Mouse (Mus musculus) lung, embryonic 15.5 days (tissue): ENCODE measurements around the gene St3gal4. TPM values are rescaled to one million over a fixed set of nuclear protein-coding genes. Genes with fewer than 3 reads are reported as not detected.

Source experiments
- ATAC-seq: fragments of 200-750 bp; cut with Nextera tagmentation; 2 replicates; pipeline ENCODE4 v1.8.0; 2017; ENCODE audit warnings: moderate number of reproducible peaks, borderline replicate concordance; ENCODE audit not compliant: low FRiP score, low TSS enrichment; ENCODE audit errors: extremely low read depth
- H3K27ac ChIP-seq: fragments of 300-500 bp; sonication (generic); 2 replicates; pipeline ENCODE4 v1.5.1; 2015; ENCODE audit warnings: moderate library complexity, mild to moderate bottlenecking, inconsistent platforms
- H3K27me3 ChIP-seq: fragments of 300-500 bp; sonication (generic); 2 replicates; pipeline ENCODE4 v1.6.1; 2015; ENCODE audit warnings: inconsistent platforms
- H3K36me3 ChIP-seq: fragments of 300-500 bp; sonication (generic); 2 replicates; pipeline ENCODE4 v1.6.1; 2015; ENCODE audit warnings: inconsistent platforms
- H3K4me1 ChIP-seq: fragments of 300-500 bp; sonication (generic); 2 replicates; pipeline ENCODE4 v1.6.1; 2015; ENCODE audit warnings: inconsistent platforms
- H3K4me2 ChIP-seq: fragments of 300-500 bp; sonication (generic); 2 replicates; pipeline ENCODE4 v1.6.1; 2015; ENCODE audit warnings: inconsistent platforms, mild to moderate bottlenecking, moderate library complexity
- H3K4me3 ChIP-seq: fragments of 300-500 bp; sonication (generic); 2 replicates; pipeline ENCODE4 v1.5.1; 2015; ENCODE audit warnings: mild to moderate bottlenecking, inconsistent platforms
- H3K9ac ChIP-seq: fragments of 300-500 bp; sonication (generic); 2 replicates; pipeline ENCODE4 v1.6.1; 2015; ENCODE audit warnings: inconsistent platforms
- H3K9me3 ChIP-seq: fragments of 300-500 bp; sonication (generic); 2 replicates; pipeline ENCODE4 v1.6.1; 2016; ENCODE audit warnings: inconsistent platforms
- WGBS: fragments of 180-500 bp; shearing (Covaris S2); methylation state at CpG from one replicate; pipeline ENCODE4 v1.1.7; 2015; 5-methylcytosine and 5-hydroxymethylcytosine counted together
- polyA plus RNA-seq: library from polyadenylated mRNA; unstranded; fragments of >200 nt; fragmentation: Nextera tagmentation; extraction: Ambion mirVana; gene quantifications from 2 replicates; pipeline ENCODE4 v1.2.1, GENCODE M21; 2015

St3gal4 gene
- polyA plus RNA-seq, 1 experiment from 2014 or later: 37.4 TPM

DNA sequence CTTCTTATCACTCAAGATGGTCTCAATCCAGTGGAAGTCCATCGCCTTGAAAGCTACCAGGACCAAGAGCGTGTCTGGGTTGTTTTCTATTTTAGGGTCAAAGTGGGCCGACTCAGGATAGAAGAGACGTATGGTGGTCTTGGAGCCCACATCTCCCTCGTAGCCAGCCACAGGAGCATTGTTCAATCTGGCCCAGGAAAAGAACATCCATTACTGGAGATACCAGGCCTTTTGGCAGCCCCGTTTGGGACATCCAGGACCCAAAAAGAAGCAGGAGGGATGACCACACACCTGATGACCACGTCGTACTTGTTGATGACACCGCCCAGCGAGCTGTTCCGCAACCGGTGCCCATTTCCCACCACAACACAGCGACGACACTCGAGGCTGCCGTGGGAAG lies 66.0 kb downstream of the St3gal4 start:
- H3K27me3 ChIP-seq: no peaks in the 10 kb centered on the region
- H3K9ac ChIP-seq: no peak overlapping the region
- no peak overlapping the region for H3K4me3 ChIP-seq
- WGBS: 92% methylated on average over 16 of the region's 16 CpGs
- no peak overlapping the region for H3K27ac ChIP-seq
- H3K4me1 ChIP-seq: no peaks in the 10 kb centered on the region
- no peak for ATAC-seq
- peaks cover 31% of the 10 kb centered on the region for H3K36me3 ChIP-seq
- no peak overlapping the region for H3K4me2 ChIP-seq
- H3K9me3 ChIP-seq: no peaks in the 10 kb centered on the region

DNA sequence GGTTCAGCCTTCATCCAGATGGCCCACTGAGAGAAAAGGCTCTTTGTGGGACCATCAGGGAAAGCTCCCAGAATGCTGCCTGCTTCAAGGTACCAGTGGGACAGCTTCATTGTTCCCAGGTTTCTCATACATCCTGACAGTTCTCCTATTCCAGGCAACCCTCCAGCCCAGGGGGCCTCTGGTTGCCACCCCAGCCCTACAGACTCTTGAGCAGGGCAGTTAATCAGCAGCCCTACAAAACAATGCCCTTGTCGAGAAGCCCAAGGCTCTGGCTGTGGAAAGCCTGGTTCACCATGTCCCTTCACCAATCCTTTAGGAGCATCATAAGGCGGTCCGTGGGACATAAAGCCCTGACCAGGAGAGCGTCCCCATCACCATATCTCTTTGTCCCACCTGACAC lies 66.4 kb downstream of the St3gal4 start:
- Histone ChIP-seq H3K4me2 (no peak overlapping the region), H3K4me3 (no peak overlapping the region), H3K36me3 (peaks cover 35% of the 10 kb centered on the region), H3K9ac (no peak overlapping the region), H3K4me1 (no peaks in the 10 kb centered on the region), H3K27me3 (no peaks in the 10 kb centered on the region), H3K9me3 (no peaks in the 10 kb centered on the region), H3K27ac (no peak overlapping the region)
- no peak for ATAC-seq
- WGBS: 92% methylated on average over 4 of the region's 4 CpGs

DNA sequence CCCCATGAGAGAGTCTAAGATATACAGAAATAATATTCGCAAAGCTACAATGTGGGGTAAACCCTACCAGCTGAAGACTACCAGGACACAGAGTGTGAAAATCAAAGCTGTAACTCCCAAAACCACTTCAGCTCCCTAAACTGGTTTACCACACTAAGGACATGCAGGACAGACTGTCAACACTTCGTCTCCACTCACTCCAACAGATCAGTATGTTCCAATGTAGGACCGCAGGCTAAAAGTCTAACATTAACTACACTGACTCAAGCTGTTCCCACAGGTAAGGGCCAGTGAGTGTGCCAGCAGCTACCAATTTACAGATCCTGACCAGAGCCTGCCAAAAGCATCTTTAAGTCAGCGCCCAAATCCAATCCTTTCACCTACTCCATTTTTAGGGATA lies 67.4 kb downstream of the St3gal4 start:
- no peak for ATAC-seq
- Histone ChIP-seq H3K4me2 (no peak overlapping the region), H3K36me3 (peaks cover 40% of the 10 kb centered on the region), H3K4me3 (no peak overlapping the region), H3K27ac (no peak overlapping the region), H3K9me3 (no peaks in the 10 kb centered on the region), H3K4me1 (peaks cover under 1% of the 10 kb centered on the region; the same call in 1 of the 2 replicates), H3K27me3 (no peaks in the 10 kb centered on the region), H3K9ac (no peak overlapping the region)
- WGBS: 88% methylated on average over 4 of the region's 4 CpGs

DNA sequence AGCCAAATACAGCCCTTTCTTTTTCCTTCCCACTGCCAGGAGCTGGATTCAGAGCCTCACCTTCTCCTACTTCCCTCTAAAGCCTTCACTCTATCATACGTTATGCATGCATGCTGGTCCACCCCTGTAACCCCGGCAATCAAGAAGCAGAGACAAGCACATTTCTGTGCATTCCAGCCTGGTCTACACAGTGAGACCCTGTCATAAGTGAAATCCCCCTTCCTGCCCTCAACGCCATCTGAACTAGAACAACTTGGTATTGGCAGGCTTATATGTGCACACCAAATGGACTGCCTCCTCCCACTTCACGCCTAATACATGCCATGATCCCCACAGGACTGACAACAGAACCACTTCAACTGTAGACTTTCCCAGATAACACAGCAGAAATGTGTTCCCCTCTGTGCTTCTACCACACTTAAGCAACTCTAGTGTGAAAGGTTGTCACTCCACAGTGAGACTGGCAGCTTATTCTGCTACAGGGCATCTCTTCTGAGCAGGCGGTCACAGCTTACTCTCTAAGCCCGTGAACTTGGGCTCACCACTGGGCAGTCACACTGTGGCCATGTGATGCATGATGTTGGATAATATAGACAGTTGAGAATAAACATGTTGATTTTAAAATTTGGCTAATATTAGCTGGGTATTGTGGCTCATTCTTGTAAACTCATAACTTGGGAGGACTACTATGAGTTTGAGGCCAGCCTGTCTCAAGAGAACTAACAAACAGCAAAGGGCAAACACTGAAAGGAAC lies 68.2 kb downstream of the St3gal4 start:
- WGBS: 87% methylated on average over 6 of the region's 6 CpGs
- H3K4me1 ChIP-seq: peaks cover 8% of the 10 kb centered on the region; the same call in 1 of the 2 replicates
- no peak overlapping the region for H3K9ac ChIP-seq
- H3K4me2 ChIP-seq: no peak overlapping the region
- ATAC-seq: no peak
- H3K9me3 ChIP-seq: no peaks in the 10 kb centered on the region
- H3K27ac ChIP-seq: no peak overlapping the region
- no peaks in the 10 kb centered on the region for H3K27me3 ChIP-seq
- peaks cover 40% of the 10 kb centered on the region for H3K36me3 ChIP-seq
- no peak overlapping the region for H3K4me3 ChIP-seq

DNA sequence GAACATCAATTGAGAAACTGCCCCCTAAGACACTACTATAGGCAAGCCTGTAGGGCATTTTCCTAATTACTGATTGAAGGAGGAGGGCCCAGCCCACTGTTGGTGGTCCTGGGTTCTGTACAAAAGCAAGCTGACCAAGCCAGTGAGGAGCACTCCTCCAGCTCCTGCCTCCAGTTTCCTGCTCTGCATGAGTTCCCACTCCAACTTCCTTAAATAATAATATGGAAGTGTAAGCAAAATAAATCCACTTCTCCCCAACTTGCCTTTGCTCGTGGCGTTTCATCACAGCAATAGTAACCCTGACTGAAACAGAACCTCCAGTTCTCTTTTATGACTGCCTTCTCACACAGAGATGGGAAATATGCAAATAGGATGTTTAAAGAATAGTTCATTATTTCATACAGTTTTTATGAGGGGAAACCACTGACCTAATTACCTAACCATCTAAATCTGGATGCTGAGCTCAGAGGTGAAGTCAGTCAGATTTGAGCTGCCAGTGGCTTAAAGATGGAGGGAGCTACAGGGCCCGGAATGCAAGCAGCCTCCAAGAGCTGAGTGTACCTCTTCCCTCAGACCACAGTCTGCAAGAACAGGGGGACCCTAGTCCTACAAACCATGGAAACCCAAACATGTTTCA lies 69.1 kb downstream of the St3gal4 start:
- no peaks in the 10 kb centered on the region for H3K9me3 ChIP-seq
- H3K27ac ChIP-seq: no peak overlapping the region
- H3K27me3 ChIP-seq: no peaks in the 10 kb centered on the region
- ATAC-seq: no peak
- H3K36me3 ChIP-seq: peaks cover 40% of the 10 kb centered on the region
- WGBS: 78% methylated on average over 3 of the region's 3 CpGs
- H3K4me3 ChIP-seq: no peak overlapping the region
- no peak overlapping the region for H3K4me2 ChIP-seq
- peaks cover 17% of the 10 kb centered on the region for H3K4me1 ChIP-seq
- H3K9ac ChIP-seq: no peak overlapping the region

DNA sequence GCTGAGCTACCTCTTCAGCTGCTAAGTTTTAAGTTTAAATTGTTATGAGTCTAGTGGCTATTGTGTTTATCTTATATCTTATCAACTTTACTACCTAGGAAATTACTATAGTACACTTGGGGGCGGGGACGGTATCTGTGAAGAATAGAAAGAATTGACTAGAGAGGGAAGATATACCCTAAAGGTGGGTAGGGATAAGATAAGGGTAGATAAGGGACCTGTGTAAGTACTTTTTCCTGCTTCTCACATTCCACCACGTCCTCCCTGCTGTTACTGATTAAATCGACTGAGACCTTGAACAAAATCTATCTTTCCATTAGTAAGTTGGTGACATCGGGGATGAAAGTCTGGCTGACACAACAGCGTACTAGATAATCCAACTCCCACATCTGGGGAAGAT lies 70.6 kb downstream of the St3gal4 start:
- Histone ChIP-seq H3K4me3 (no peak overlapping the region), H3K27ac (no peak overlapping the region), H3K4me1 (peaks cover 32% of the 10 kb centered on the region), H3K9ac (no peak overlapping the region), H3K36me3 (peaks cover 31% of the 10 kb centered on the region), H3K9me3 (no peaks in the 10 kb centered on the region), H3K4me2 (no peak overlapping the region), H3K27me3 (no peaks in the 10 kb centered on the region)
- 60% methylated on average over 6 of the region's 6 CpGs for WGBS
- no peak for ATAC-seq

DNA sequence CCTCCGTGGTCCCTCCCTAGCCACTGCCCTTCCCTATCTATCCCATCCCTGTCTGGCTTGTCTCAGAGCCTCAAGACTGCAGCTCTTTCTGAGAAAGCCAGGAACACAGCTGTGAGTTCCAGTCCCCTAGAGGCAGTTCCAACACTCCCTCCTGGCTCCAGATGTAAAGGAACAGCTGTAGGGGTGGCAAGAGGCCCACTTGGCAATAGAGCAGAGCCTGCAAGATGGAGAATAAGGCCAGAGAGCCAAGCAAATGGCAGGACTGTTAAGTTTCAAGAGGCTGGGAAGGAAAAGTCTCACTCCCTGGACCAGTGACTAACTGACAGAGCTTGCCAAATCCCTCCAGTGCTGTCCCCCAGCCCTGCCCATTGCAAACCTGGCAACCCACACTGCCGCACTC lies 73.3 kb downstream of the St3gal4 start:
- Histone ChIP-seq H3K9me3 (no peaks in the 10 kb centered on the region), H3K4me3 (no peak overlapping the region), H3K36me3 (peaks cover 13% of the 10 kb centered on the region; the same call in 1 of the 2 replicates), H3K9ac (no peak overlapping the region), H3K27me3 (no peaks in the 10 kb centered on the region), H3K4me1 (peaks cover 42% of the 10 kb centered on the region), H3K4me2 (no peak overlapping the region), H3K27ac (peak overlapping the region; percentile 82)
- ATAC-seq: peak; percentile 89
- WGBS: 49% methylated on average over 2 of the region's 2 CpGs

DNA sequence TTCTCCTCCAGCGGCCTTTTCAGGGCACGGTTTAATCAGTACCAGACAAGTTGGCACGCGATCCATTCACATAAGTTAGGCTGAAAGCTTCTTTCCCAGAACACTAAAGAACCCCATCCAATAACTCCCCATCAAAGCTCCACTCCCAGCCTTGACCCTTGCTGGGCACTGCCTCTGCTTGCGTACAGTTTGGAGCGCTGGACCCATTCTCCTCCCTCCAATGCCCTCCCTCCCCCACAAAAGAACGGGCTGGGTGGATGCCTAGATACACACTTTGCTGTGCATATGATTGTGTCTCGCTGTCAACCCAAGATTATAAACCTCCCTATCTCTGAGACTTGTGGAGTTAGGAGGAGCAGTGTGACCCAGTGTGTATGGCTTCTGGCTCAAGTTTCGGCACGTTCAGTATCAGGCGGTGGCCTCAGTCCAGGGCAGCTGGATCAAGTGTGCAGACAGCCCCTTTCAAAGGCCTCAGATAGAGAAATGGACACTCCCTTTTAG lies 74.0 kb downstream of the St3gal4 start:
- H3K9ac ChIP-seq: no peak overlapping the region
- H3K9me3 ChIP-seq: no peaks in the 10 kb centered on the region
- peaks cover 49% of the 10 kb centered on the region for H3K4me1 ChIP-seq
- H3K27ac ChIP-seq: peak overlapping the region; percentile 82
- no peak overlapping the region for H3K4me2 ChIP-seq
- no peaks in the 10 kb centered on the region for H3K27me3 ChIP-seq
- no peak overlapping the region for H3K4me3 ChIP-seq
- 37% methylated on average over 11 of the region's 11 CpGs for WGBS
- ATAC-seq: peak; percentile 83
- peaks cover 13% of the 10 kb centered on the region; the same call in 1 of the 2 replicates for H3K36me3 ChIP-seq

DNA sequence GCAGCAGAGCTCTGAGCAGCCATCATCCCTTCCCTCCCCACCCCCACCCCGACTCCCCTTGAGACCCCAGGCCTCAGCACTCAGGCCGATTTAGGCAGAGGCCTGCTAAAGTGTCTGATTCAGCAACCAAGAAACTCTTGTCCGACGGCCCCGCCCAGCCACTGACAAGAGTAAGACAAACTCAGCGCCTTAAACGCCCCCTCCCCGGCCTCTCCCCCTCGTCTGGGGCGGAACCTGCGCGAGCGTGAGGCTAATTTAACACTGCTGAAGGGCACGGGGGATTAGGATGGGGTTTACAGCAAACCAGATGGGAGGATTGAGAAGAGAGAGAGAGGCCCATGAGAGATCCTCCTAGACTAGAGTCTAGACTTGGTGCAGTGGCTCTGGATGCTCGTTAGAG lies 74.6 kb downstream of the St3gal4 start:
- Histone ChIP-seq H3K4me3 (no peak overlapping the region), H3K9me3 (no peaks in the 10 kb centered on the region), H3K27me3 (no peaks in the 10 kb centered on the region), H3K27ac (peak overlapping the region; percentile 82), H3K9ac (no peak overlapping the region), H3K36me3 (peaks cover 13% of the 10 kb centered on the region; the same call in 1 of the 2 replicates), H3K4me1 (peaks cover 55% of the 10 kb centered on the region), H3K4me2 (no peak overlapping the region)
- 24% methylated on average over 15 of the region's 15 CpGs for WGBS
- no peak for ATAC-seq

DNA sequence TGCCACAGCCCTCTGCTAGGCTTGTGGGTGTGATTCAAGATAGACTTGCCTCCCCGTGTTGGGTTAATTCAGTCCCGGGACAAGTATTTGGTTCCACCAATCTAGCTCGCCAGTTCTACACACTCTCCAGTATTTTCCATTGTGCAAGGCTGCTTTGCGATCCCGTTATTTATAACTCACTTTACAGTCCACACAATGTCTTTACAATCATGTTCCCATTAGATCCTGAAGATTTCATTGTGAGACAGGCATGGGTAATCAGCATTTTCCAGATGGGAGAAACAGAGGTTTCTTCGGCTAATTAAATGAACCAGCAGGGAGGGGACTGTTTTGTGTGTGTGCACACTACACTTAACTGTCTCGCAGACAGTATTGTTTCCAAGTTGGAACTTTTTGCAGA lies 75.4 kb downstream of the St3gal4 start:
- 76% methylated on average over 7 of the region's 7 CpGs for WGBS
- Histone ChIP-seq H3K9me3 (no peaks in the 10 kb centered on the region), H3K27me3 (no peaks in the 10 kb centered on the region), H3K36me3 (peaks cover 13% of the 10 kb centered on the region; the same call in 1 of the 2 replicates), H3K4me1 (peaks cover 64% of the 10 kb centered on the region), H3K4me2 (no peak overlapping the region), H3K27ac (no peak overlapping the region), H3K4me3 (no peak overlapping the region), H3K9ac (no peak overlapping the region)
- ATAC-seq: no peak

DNA sequence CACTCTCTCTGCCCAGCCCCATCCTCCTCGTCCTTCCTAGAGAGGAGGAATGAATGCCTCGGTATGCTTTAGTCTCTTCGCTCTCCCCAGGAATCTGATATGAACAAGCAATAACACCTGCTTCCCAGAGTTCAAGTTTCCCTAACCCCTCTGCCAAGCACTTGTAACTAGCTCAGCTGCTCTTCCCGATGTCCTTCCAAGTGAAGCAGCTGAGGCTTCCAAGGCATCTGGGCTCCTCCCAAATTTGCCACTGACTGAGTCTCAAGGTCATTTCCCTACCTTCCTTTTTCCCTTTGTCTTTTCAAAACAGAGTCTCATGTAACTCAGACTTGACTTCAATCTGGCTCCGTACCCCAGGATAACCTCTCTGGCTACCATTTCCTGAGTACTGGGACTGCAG lies 77.6 kb downstream of the St3gal4 start:
- H3K9ac ChIP-seq: no peak overlapping the region
- H3K4me3 ChIP-seq: no peak overlapping the region
- H3K27me3 ChIP-seq: no peaks in the 10 kb centered on the region
- no peaks in the 10 kb centered on the region for H3K9me3 ChIP-seq
- H3K27ac ChIP-seq: no peak overlapping the region
- 49% methylated on average over 5 of the region's 5 CpGs for WGBS
- peaks cover 69% of the 10 kb centered on the region for H3K4me1 ChIP-seq
- ATAC-seq: no peak
- H3K36me3 ChIP-seq: no peaks in the 10 kb centered on the region
- H3K4me2 ChIP-seq: no peak overlapping the region

DNA sequence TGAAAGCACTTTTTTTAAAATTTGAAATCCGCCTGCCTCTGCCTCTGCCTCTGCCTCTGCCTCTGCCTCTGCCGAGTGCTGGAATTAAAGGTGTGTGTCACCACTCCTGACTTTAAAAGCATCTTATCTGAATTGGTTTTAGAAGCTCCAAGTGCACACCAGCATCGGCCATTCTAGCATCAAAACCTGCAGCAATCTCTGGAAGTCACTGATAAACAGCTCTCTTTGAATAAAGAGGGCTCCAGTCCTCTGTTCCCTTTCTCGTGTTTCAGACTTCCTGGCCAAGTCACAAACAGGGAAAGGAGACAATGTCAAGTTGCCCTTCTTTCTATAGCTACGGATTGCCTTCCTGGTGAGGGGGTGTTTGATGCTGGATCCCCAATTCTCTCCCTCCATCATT lies 79.2 kb downstream of the St3gal4 start:
- ATAC-seq: no peak
- peak overlapping the region; percentile 69 for H3K27ac ChIP-seq
- 46% methylated on average over 5 of the region's 5 CpGs for WGBS
- H3K27me3 ChIP-seq: no peaks in the 10 kb centered on the region
- no peaks in the 10 kb centered on the region for H3K36me3 ChIP-seq
- no peak overlapping the region for H3K4me2 ChIP-seq
- H3K4me1 ChIP-seq: peaks cover 52% of the 10 kb centered on the region
- no peak overlapping the region for H3K4me3 ChIP-seq
- no peak overlapping the region for H3K9ac ChIP-seq
- no peaks in the 10 kb centered on the region for H3K9me3 ChIP-seq
